ENCODE assay signal across 9 mouse cellular contexts in genomic region chr8:111465341-111465740, GRCm38 (mm10). TPM values are rescaled to one million over a fixed set of nuclear protein-coding genes. Genes with fewer than 3 reads are reported as not detected.
DNase-seq lines count a peak whose midpoint lies in the region; ATAC-seq and TF ChIP-seq lines count a peak whose summit lies in the region.
"Had no signal": no experiment of that assay in that cellular context is flagged by ENCODE, and none has a peak within 500 bp of the region (broad histone marks: within the 10 kb centered on the region; RNA-seq: fewer than 3 reads in every experiment).

No protein-coding gene starts in this region.

- in situ Hi-C loops in CH12.LX (cut with MboI; ENCODE audit: low pct_ligation_motif_present, low pct_unique_long_range_greater_than_20kb, low sequenced_read_pairs), result no loop called here

- H3K4me1 ChIP-seq in CH12.LX (ENCODE audit: control insufficient read depth in 1 of 2, insufficient read depth in 2 of 2), result no peaks in the 10 kb centered on the region
- H3K4me1 ChIP-seq in stomach, postnatal 0 days (replicated peaks; ENCODE audit: control insufficient read depth, insufficient read depth), result no peaks in the 10 kb centered on the region

- no peak for DNase-seq in left cerebral cortex, adult 2 months (ENCODE audit: extremely low spot score in 1 of 2, low spot score in 2 of 2)
- no peak for DNase-seq in left cerebral cortex, adult 9 months (ENCODE audit: low spot score in 2 of 2)
- DNase-seq in CH12.LX (ENCODE audit: extremely low read depth) (peak; percentile 6), adipocyte (ENCODE audit: low spot score) (peak; percentile 30)
- no peak for DNase-seq in stomach, postnatal 0 days (ENCODE audit: low spot score)
- no peak for DNase-seq in testis, postnatal 10 days (ENCODE audit: low spot score)

- H3K4me2 ChIP-seq in CH12.LX (ENCODE audit: insufficient read depth, low read depth, poor library complexity, severe bottlenecking), result no peak overlapping the region
- no peak overlapping the region for H3K4me2 ChIP-seq in stomach, postnatal 0 days (replicated peaks; ENCODE audit: low read depth)
- H3K4me2 ChIP-seq: heart, embryonic 11.5 days had no signal

- no peak for TF ChIP-seq EP300 in CH12.LX (IDR thresholded peaks at IDR 0.05; ENCODE audit: low read length)
- TF ChIP-seq EP300 in stomach, postnatal 0 days (optimal IDR thresholded peaks at IDR 0.05), result no peak

- dilution Hi-C loops in CH12.LX (cut with MboI; ENCODE audit: extremely low pct_ligation_motif_present, extremely low pct_unique_long_range_greater_than_20kb, low sequenced_read_pairs), result no loop called here

- H3K9ac ChIP-seq in CH12.LX (ENCODE audit: insufficient read depth, low read depth), result no peak overlapping the region
- H3K9ac ChIP-seq in stomach, postnatal 0 days (ENCODE audit: low read length), result no peak overlapping the region

- no peaks in the 10 kb centered on the region for H3K79me2 ChIP-seq in CH12.LX (replicated peaks; ENCODE audit: control insufficient read depth, extremely low read depth, insufficient read depth, poor library complexity, severe bottlenecking)

- TF ChIP-seq CTCF in left cerebral cortex, adult 2 months (IDR thresholded peaks at IDR 0.05), result peak; percentile 22; the same call in 1 of the 2 replicates
- TF ChIP-seq CTCF in CH12.LX (conservative IDR thresholded peaks at IDR 0.05 in 1 of 2, IDR thresholded peaks at IDR 0.05 in 1 of 2; ENCODE audit: low read depth in 2 of 2, low read length in 2 of 2), result peak in 1 of 2 experiments; percentile 55; a peak in 2 of 4 replicates
- TF ChIP-seq CTCF in stomach, postnatal 0 days (IDR thresholded peaks at IDR 0.05; ENCODE audit: low read depth), result peak; percentile 56

- peak; percentile 49 for TF ChIP-seq RAD21 in CH12.LX (IDR thresholded peaks at IDR 0.05; ENCODE audit: low read depth, low read length)

- H3K36me3 ChIP-seq in CH12.LX (replicated peaks in 1 of 2; ENCODE audit: control insufficient read depth in 1 of 2, insufficient read depth in 1 of 2, low read length in 1 of 2), result peaks cover 7 to 84% of the 10 kb centered on the region in 2 experiments
- peaks cover 8% of the 10 kb centered on the region; the same call in 1 of the 2 replicates for H3K36me3 ChIP-seq in stomach, postnatal 0 days (ENCODE audit: control insufficient read depth, insufficient read depth, low read length)

- H3K9me3 ChIP-seq in CH12.LX (replicated peaks; ENCODE audit: low read length), result no peaks in the 10 kb centered on the region
- H3K9me3 ChIP-seq in stomach, postnatal 0 days (ENCODE audit: control insufficient read depth, low read length), result no peaks in the 10 kb centered on the region

- ATAC-seq in stomach, postnatal 0 days (ENCODE audit: low FRiP score, low TSS enrichment), result no peak
- no peak for ATAC-seq in activated CD4-positive, CD25-positive, alpha-beta regulatory T cell, adult 4 months
- ATAC-seq: hindbrain, embryonic 16.5 days had no signal

- H3K27me3 ChIP-seq in CH12.LX (replicated peaks), result no peaks in the 10 kb centered on the region
- no peaks in the 10 kb centered on the region for H3K27me3 ChIP-seq in stomach, postnatal 0 days (ENCODE audit: control insufficient read depth, insufficient read depth, low read length)

- TF ChIP-seq POLR2A in CH12.LX (IDR thresholded peaks at IDR 0.05; ENCODE audit: low read depth, low read length), result no peak

- H3K4me3 ChIP-seq in left cerebral cortex, adult 2 months, result no peak overlapping the region
- no peak overlapping the region for H3K4me3 ChIP-seq in CH12.LX (replicated peaks in 1 of 3; ENCODE audit: low read depth in 2 of 3, low read length in 2 of 3, poor library complexity in 1 of 3)
- no peak overlapping the region for H3K4me3 ChIP-seq in stomach, postnatal 0 days (ENCODE audit: low read depth, low read length)

- no peak overlapping the region for H3K27ac ChIP-seq in left cerebral cortex, adult 2 months
- H3K27ac ChIP-seq in CH12.LX (ENCODE audit: insufficient read depth, low read depth), result no peak overlapping the region
- H3K27ac ChIP-seq in stomach, postnatal 0 days (replicated peaks), result no peak overlapping the region

- WGBS in stomach, postnatal 0 days, result 90% methylated on average over 1 of the region's 1 CpGs

- intact Hi-C loops in left cerebral cortex, adult 2 months (cut with DNase I), result loop anchor here (5.0 kb wide), 1 partner anchor 197 kb away; no protein-coding TSS in a partner anchor

TF ChIP-seq in CH12.LX, 34 proteins besides CTCF, POLR2A, EP300 and RAD21:
- TF ChIP-seq USF2 (conservative IDR thresholded peaks at IDR 0.05; ENCODE audit: low read depth, low read length) (no peak), NELFE (IDR thresholded peaks at IDR 0.05; ENCODE audit: low read depth, low read length) (no peak), ZMIZ1 (IDR thresholded peaks at IDR 0.05; ENCODE audit: low read depth, low read length) (no peak), MEF2A (IDR thresholded peaks at IDR 0.05; ENCODE audit: borderline replicate concordance, low read depth, low read length) (no peak), GABPA (IDR thresholded peaks at IDR 0.05; ENCODE audit: insufficient replicate concordance, low read depth, low read length) (no peak), SMC3 (IDR thresholded peaks at IDR 0.05; ENCODE audit: low read depth, low read length) (peak; percentile 30; the same call in 1 of the 2 replicates)
TF ChIP-seq in CH12.LX: peak in this region for 1.

RNA-seq across cellular contexts. Expression of gene Wdr59, which starts 56.6 kb away (rescaled TPM):
- total RNA-seq in left cerebral cortex, adult 2 months (2021), result 10 to 100 TPM; 18.9 to 20.0 TPM
- 5.6 and 6.2 TPM in 2 replicates for total RNA-seq in CH12.LX (2012; rRNA removed)
- total RNA-seq in CH12.LX (2014; rRNA removed), result 6.8 and 8.1 TPM in 2 replicates
- polyA plus RNA-seq in CH12.LX (2012; ENCODE audit: insufficient read length, low read depth), result 15.6 TPM in 2 replicates
- polyA plus RNA-seq in stomach, postnatal 0 days (2015; fragmentation: Nextera tagmentation; extraction: Ambion mirVana), result 2.0 and 2.2 TPM in 2 replicates
- polyA plus RNA-seq in activated CD4-positive, CD25-positive, alpha-beta regulatory T cell, adult 4 months (2017; shearing (Covaris generic)), result 1 to 10 TPM; 4.2 to 4.5 TPM

Comparison
In these comparisons a context has a peak if more than half of its experiments do, and no peak if none do; other contexts are left out.
1. DNase-seq: peak in CH12.LX (single experiment) and adipocyte (single experiment); none in left cerebral cortex, adult 2 months (0 of 2), left cerebral cortex, adult 9 months (0 of 2), stomach, postnatal 0 days (single experiment) and testis, postnatal 10 days (single experiment).